Mouse (Mus musculus) G1E (cell line): ENCODE data around the gene D630045J12Rik. TPM values are rescaled to one million over a fixed set of nuclear protein-coding genes. Genes with fewer than 3 reads are reported as not detected.

Experiments used
- ATAC-seq: 2 replicates; pipeline ENCODE4 v1.8.0; 2016; ENCODE audit warnings: mild to moderate bottlenecking; ENCODE audit not compliant: insufficient number of reproducible peaks, poor library complexity, low FRiP score, severe bottlenecking; ENCODE audit errors: extremely low read depth
- DNase-seq: peaks from one replicate; pipeline ENCODE4 v3.0.0; 2012; ENCODE audit warnings: low spot score
- H3K27me3 ChIP-seq: 2 replicates; pipeline ENCODE4 v1.6.1; 2012; ENCODE audit warnings: mild to moderate bottlenecking, low read length, inconsistent platforms; ENCODE audit not compliant: insufficient read depth
- H3K36me3 ChIP-seq: replicated peaks from 2 replicates; pipeline ENCODE3; 2012; ENCODE audit warnings: mild to moderate bottlenecking, inconsistent platforms
- H3K4me1 ChIP-seq: 2 replicates; pipeline ENCODE4 v1.6.1; 2012; ENCODE audit warnings: low read depth, low read length, inconsistent platforms, mixed read lengths; ENCODE audit not compliant: insufficient read depth
- H3K4me3 ChIP-seq: 2 replicates; pipeline ENCODE4 v1.5.1; 2012; ENCODE audit warnings: low read depth, mild to moderate bottlenecking, inconsistent platforms, low read length, moderate library complexity, mixed read lengths
- H3K9me3 ChIP-seq: replicated peaks from 2 replicates; pipeline ENCODE4 v1.6.1; 2012; ENCODE audit warnings: inconsistent platforms
- CTCF ChIP-seq: IDR thresholded peaks from 2 replicates; pipeline ENCODE4 v1.5.1; 2012; ENCODE audit warnings: low read depth, low read length, inconsistent platforms, mixed read lengths
- GATA1 ChIP-seq: IDR thresholded peaks from 2 replicates; pipeline ENCODE4 v1.6.1; 2012; ENCODE audit warnings: borderline replicate concordance, low read length, inconsistent platforms, mixed read lengths
- GATA2 ChIP-seq: IDR thresholded peaks from 2 replicates; pipeline ENCODE4 v1.6.1; 2012; ENCODE audit warnings: low read depth, low read length, inconsistent platforms, borderline replicate concordance
- POLR2AphosphoS5 ChIP-seq: IDR thresholded peaks from 2 replicates; pipeline ENCODE4 v1.6.1; 2012; ENCODE audit warnings: low read depth, low read length, inconsistent platforms; ENCODE audit not compliant: insufficient replicate concordance
- TAL1 ChIP-seq: conservative IDR thresholded peaks from 2 replicates; pipeline ENCODE4 v1.6.1; 2012; ENCODE audit warnings: low read depth, low read length, inconsistent platforms, mixed read lengths
- polyA plus RNA-seq: library from polyadenylated mRNA; stranded (reverse); fragments of >175 nt; gene quantifications from 2 replicates; pipeline ENCODE4 v1.2.3, GENCODE M21; 2012
- total RNA-seq, 2 experiments: library from RNA; stranded (forward) in 1 of 2; stranded (reverse) in 1 of 2; fragments of 200-1000 nt in 1 of 2; fragments of >200 nt in 1 of 2; fragmentation: Nextera tagmentation in 1 of 2; gene quantifications; 2 replicates each; pipeline ENCODE4 v1.2.3; 2014 to 2017

Gene D630045J12Rik
- total and polyA plus RNA-seq, 3 experiments = 0.01 to 0.38 TPM; not detected in 1

- peaks cover 8% of the 10 kb centered on the region for H3K27me3 ChIP-seq
- DNase-seq (no peak), ATAC-seq (no peak)
- no peaks in the 10 kb centered on the region for H3K9me3 ChIP-seq
- TF ChIP-seq TAL1 (no peak), CTCF (no peak), GATA1 (no peak), GATA2 (no peak)
- H3K4me3 ChIP-seq = no peak overlapping the region
- H3K4me1 ChIP-seq = no peaks in the 10 kb centered on the region
- no peaks in the 10 kb centered on the region for H3K36me3 ChIP-seq
These were observed 133.0 kb downstream of the D630045J12Rik start for GRCm38 (mm10) chr6:38120681-38121371.

DNA sequence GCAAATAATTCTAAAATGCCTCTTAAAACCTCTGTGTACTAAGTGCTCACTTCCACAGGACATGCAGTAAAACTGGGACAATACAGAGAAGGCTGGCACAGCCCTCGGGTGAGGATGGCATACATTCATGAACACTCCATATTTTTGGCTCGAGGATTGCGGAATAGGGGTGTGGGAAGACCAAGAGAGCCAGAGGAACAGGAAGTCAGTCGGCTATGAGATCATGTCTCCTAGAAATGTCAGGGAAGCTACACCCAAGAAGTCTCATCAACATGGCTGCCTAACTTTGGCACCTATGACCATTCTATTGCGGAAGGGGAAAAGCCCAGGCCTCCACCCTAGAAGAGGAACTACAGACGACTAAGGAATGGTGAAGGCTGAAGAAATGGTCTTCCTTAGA, 135.5 kb downstream of the D630045J12Rik start:
- no peaks in the 10 kb centered on the region for H3K9me3 ChIP-seq
- no peak for TF ChIP-seq POLR2AphosphoS5
- TF ChIP-seq GATA1 = no peak
- no peak for TF ChIP-seq GATA2
- TF ChIP-seq CTCF = no peak
- TF ChIP-seq TAL1 = no peak
- DNase-seq (no peak), ATAC-seq (no peak)
- peaks cover 6% of the 10 kb centered on the region for H3K27me3 ChIP-seq
- no peak overlapping the region for H3K4me3 ChIP-seq
- no peaks in the 10 kb centered on the region for H3K4me1 ChIP-seq
- no peaks in the 10 kb centered on the region for H3K36me3 ChIP-seq

- no peaks in the 10 kb centered on the region for H3K36me3 ChIP-seq
- DNase-seq = no peak
- no peak for TF ChIP-seq GATA2
- TF ChIP-seq GATA1 = no peak
- peaks cover 2% of the 10 kb centered on the region; the same call in 1 of the 2 replicates for H3K27me3 ChIP-seq
- no peak overlapping the region for H3K4me3 ChIP-seq
- no peaks in the 10 kb centered on the region for H3K4me1 ChIP-seq
- ATAC-seq = no peak
- no peaks in the 10 kb centered on the region for H3K9me3 ChIP-seq
These were observed 137.6 kb downstream of the D630045J12Rik start for GRCm38 (mm10) chr6:38116107-38116770.

GRCm38 (mm10) chr6:38110859-38111258, 142.9 kb downstream of the D630045J12Rik start:
- no peaks in the 10 kb centered on the region for H3K36me3 ChIP-seq
- TF ChIP-seq GATA1 = no peak
- TF ChIP-seq GATA2 = no peak
- no peak for TF ChIP-seq CTCF
- no peak for TF ChIP-seq POLR2AphosphoS5
- H3K9me3 ChIP-seq = no peaks in the 10 kb centered on the region
- H3K27me3 ChIP-seq = peaks cover 17% of the 10 kb centered on the region
- ATAC-seq (no peak), DNase-seq (no peak)
- no peaks in the 10 kb centered on the region for H3K4me1 ChIP-seq
- no peak overlapping the region for H3K4me3 ChIP-seq

DNA sequence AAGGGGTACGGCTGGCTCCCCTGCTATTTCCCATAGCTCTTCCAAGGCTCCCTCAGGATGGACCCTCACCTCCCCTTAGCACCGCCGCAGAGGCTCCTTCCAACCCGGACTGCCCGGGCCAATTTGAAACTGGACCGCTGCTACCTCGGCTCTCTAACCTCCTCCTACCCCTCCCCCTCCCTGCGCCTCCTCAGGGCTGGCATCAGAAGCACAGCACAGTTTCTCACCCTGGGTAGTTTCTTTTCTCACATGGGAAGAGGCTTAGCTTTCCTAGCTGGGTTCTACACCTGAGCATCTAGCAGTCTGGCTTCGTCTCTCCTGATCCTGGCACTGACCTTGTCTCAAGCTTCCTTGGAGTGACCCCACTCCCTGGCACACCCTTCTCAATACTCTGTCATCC, 143.9 kb downstream of the D630045J12Rik start:
- ATAC-seq (no peak), DNase-seq (no peak)
- Histone ChIP-seq H3K4me1 (no peaks in the 10 kb centered on the region), H3K36me3 (no peaks in the 10 kb centered on the region), H3K4me3 (no peak overlapping the region), H3K27me3 (peaks cover 17% of the 10 kb centered on the region), H3K9me3 (no peaks in the 10 kb centered on the region)
- no peak for TF ChIP-seq TAL1
- TF ChIP-seq GATA1 = no peak
- no peak for TF ChIP-seq GATA2
- TF ChIP-seq POLR2AphosphoS5 = no peak
- no peak for TF ChIP-seq CTCF

DNA sequence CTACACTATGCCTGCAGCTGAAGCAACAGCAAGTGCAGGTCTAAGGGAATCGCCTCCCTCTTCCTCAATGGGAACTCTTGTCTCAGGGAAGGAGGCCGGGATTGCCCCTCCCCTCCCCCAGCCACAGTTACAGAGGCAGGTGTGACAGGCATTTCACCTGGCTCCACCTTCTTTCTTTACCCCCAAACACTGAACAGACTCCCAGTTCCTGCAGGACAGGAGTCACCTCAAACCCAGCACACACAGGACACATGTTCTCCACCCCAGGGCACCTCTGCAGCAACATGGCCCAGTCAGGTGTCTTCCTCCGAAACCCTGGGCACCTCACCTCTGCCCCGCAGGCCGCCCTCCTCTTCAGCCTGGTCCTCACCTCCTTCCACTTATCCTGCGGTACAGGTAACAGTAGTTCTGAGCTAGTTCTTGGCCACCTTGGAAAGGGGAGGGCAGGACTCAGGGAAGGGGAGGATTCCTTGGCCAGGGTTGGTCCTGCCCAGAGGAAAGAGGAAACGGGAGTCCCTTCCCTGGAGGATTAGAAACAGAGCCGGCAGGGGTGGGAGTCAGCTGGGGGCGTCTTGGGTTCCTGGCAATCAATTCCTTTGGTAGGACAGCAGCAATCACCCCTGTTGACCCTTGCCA, 144.5 kb downstream of the D630045J12Rik start, which contains the start of gene Tmem213:
Tmem213 (plus strand) TSS at position 96 of the 636 bp plus-strand sequence.
- DNase-seq (no peak), ATAC-seq (no peak)
- Histone ChIP-seq H3K27me3 (peaks cover 17% of the 10 kb centered on the region), H3K36me3 (no peaks in the 10 kb centered on the region), H3K4me1 (no peaks in the 10 kb centered on the region), H3K9me3 (no peaks in the 10 kb centered on the region), H3K4me3 (no peak within 1 kb of the TSS)
- TF ChIP-seq GATA1 (no peak), GATA2 (no peak), TAL1 (no peak)

GRCm38 (mm10) chr6:38108449-38108848, 145.4 kb downstream of the D630045J12Rik start:
- no peaks in the 10 kb centered on the region for H3K36me3 ChIP-seq
- DNase-seq (no peak), ATAC-seq (no peak)
- H3K9me3 ChIP-seq = no peaks in the 10 kb centered on the region
- no peak for TF ChIP-seq CTCF
- no peak for TF ChIP-seq GATA1
- TF ChIP-seq POLR2AphosphoS5 = no peak
- no peak for TF ChIP-seq GATA2
- no peak for TF ChIP-seq TAL1
- H3K27me3 ChIP-seq = peaks cover 19% of the 10 kb centered on the region
- no peaks in the 10 kb centered on the region for H3K4me1 ChIP-seq
- no peak overlapping the region for H3K4me3 ChIP-seq
